Mouse (Mus musculus): ENCODE data around the gene Fbxw10. TPM values are rescaled to one million over a fixed set of nuclear protein-coding genes. Genes with fewer than 3 reads are reported as not detected.

Fbxw10 gene
- polyA plus RNA-seq (2012; rRNA removed) (0.08 TPM in 1 of 2 replicates, not detected in the other), polyA plus RNA-seq (2014; fragmentation: Nextera tagmentation; extraction: Ambion mirVana) (0.16 TPM in 1 of 2 replicates, not detected in the other)

- no peak for ATAC-seq (ENCODE audit: insufficient read depth)
- H3K9ac ChIP-seq (replicated peaks): no peak within 1 kb of the TSS
These were observed at the start of gene Fbxw10 for GRCm38 (mm10) chr11:62846961-62847654. Gene Fbxw10 (plus strand): TSS chr11:62847069.

GRCm38 (mm10) chr11:62804119-62804518 is 42.8 kb upstream of the Fbxw10 start:
- no peak for DNase-seq (ENCODE audit: low read depth in 3 of 3, low spot score in 3 of 3)
- no peaks in the 10 kb centered on the region for H3K4me1 ChIP-seq (replicated peaks; ENCODE audit: control insufficient read depth in 2 of 2, insufficient read depth in 2 of 2, low read length in 1 of 2)
- no peaks in the 10 kb centered on the region for H3K36me3 ChIP-seq (replicated peaks; ENCODE audit: control insufficient read depth, insufficient read depth, low read depth)
- no peaks in the 10 kb centered on the region for H3K9me3 ChIP-seq (ENCODE audit: control insufficient read depth, low read length)
- ATAC-seq (ENCODE audit: insufficient read depth): no peak
- H3K9ac ChIP-seq (replicated peaks): no peak overlapping the region
- H3K27ac ChIP-seq: no peak overlapping the region
- no peak for TF ChIP-seq CTCF (IDR thresholded peaks at IDR 0.05; ENCODE audit: low read depth)
- no peak for TF ChIP-seq EP300 (IDR thresholded peaks at IDR 0.05; ENCODE audit: low read depth)
- H3K4me2 ChIP-seq (ENCODE audit: low read depth): no peak overlapping the region
- 41% methylated on average over 13 of the region's 13 CpGs for WGBS (ENCODE audit: insufficient replicate concordance)
- H3K27me3 ChIP-seq (ENCODE audit: control insufficient read depth, insufficient read depth, low read length): no peaks in the 10 kb centered on the region
- no peak overlapping the region for H3K4me3 ChIP-seq (ENCODE audit: insufficient read depth in 1 of 2, low read depth in 2 of 2, low read length in 2 of 2)

More at GRCm38 (mm10) chr11:62846961-62847654, at the start of gene Fbxw10:
- H3K4me2 ChIP-seq (ENCODE audit: low read depth): peak within 1 kb of the TSS; percentile 30; the same call in 1 of the 2 replicates
- TF ChIP-seq EP300 (IDR thresholded peaks at IDR 0.05; ENCODE audit: low read depth): no peak
- no peak for TF ChIP-seq CTCF (IDR thresholded peaks at IDR 0.05; ENCODE audit: low read depth)
- no peaks in the 10 kb centered on the region for H3K9me3 ChIP-seq (ENCODE audit: control insufficient read depth, low read length)
- H3K27ac ChIP-seq: no peak within 1 kb of the TSS
- peaks cover 0 to 13% of the 10 kb centered on the region in 2 experiments; a peak in 3 of 4 replicates for H3K4me1 ChIP-seq (replicated peaks; ENCODE audit: control insufficient read depth in 2 of 2, insufficient read depth in 2 of 2, low read length in 1 of 2)
- WGBS (ENCODE audit: insufficient replicate concordance): 27% methylated on average over 12 of the region's 12 CpGs
- no peaks in the 10 kb centered on the region for H3K27me3 ChIP-seq (ENCODE audit: control insufficient read depth, insufficient read depth, low read length)
- no peak within 1 kb of the TSS for H3K4me3 ChIP-seq (ENCODE audit: insufficient read depth in 1 of 2, low read depth in 2 of 2, low read length in 2 of 2)
- H3K36me3 ChIP-seq (replicated peaks; ENCODE audit: control insufficient read depth, insufficient read depth, low read depth): no peaks in the 10 kb centered on the region
- no peak for DNase-seq (ENCODE audit: low read depth in 3 of 3, low spot score in 3 of 3)

- no peak overlapping the region for H3K27ac ChIP-seq
- H3K4me1 ChIP-seq (replicated peaks; ENCODE audit: control insufficient read depth in 2 of 2, insufficient read depth in 2 of 2, low read length in 1 of 2): no peaks in the 10 kb centered on the region
- 45% methylated on average over 2 of the region's 2 CpGs for WGBS (ENCODE audit: insufficient replicate concordance)
- DNase-seq (ENCODE audit: low read depth in 3 of 3, low spot score in 3 of 3): no peak
- no peak for ATAC-seq (ENCODE audit: insufficient read depth)
- TF ChIP-seq EP300 (IDR thresholded peaks at IDR 0.05; ENCODE audit: low read depth) (no peak), CTCF (IDR thresholded peaks at IDR 0.05; ENCODE audit: low read depth) (no peak)
- H3K36me3 ChIP-seq (replicated peaks; ENCODE audit: control insufficient read depth, insufficient read depth, low read depth): no peaks in the 10 kb centered on the region
- no peaks in the 10 kb centered on the region for H3K9me3 ChIP-seq (ENCODE audit: control insufficient read depth, low read length)
- H3K27me3 ChIP-seq (ENCODE audit: control insufficient read depth, insufficient read depth, low read length): no peaks in the 10 kb centered on the region
- no peak overlapping the region for H3K4me2 ChIP-seq (ENCODE audit: low read depth)
- no peak overlapping the region for H3K4me3 ChIP-seq (ENCODE audit: insufficient read depth in 1 of 2, low read depth in 2 of 2, low read length in 2 of 2)
- no peak overlapping the region for H3K9ac ChIP-seq (replicated peaks)
These were observed 38.9 kb upstream of the Fbxw10 start for GRCm38 (mm10) chr11:62807965-62808364.

DNA sequence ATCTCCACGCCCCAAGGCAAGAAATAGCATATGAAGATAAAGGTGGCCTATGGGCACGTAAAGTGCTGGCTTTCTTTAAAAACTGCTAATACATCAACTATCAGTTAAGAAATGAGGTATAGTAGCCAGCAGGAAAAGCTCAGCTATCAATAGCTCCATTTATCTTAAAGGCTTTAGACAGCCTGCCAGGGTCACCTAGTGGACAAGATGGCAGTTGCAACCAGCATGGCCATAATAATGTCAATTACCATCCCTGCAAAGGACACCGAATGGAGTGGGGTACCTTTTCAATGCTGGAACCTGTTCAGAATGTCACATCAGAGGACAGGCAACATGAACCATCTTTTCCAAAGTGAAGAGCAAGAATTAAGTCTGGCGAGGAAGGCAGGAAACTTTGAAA is 37.7 kb upstream of the Fbxw10 start:
- Histone ChIP-seq H3K27ac (no peak overlapping the region), H3K4me3 (ENCODE audit: insufficient read depth in 1 of 2, low read depth in 2 of 2, low read length in 2 of 2) (no peak overlapping the region), H3K4me2 (ENCODE audit: low read depth) (no peak overlapping the region), H3K27me3 (ENCODE audit: control insufficient read depth, insufficient read depth, low read length) (no peaks in the 10 kb centered on the region), H3K4me1 (replicated peaks; ENCODE audit: control insufficient read depth in 2 of 2, insufficient read depth in 2 of 2, low read length in 1 of 2) (no peaks in the 10 kb centered on the region), H3K9ac (replicated peaks) (no peak overlapping the region), H3K9me3 (ENCODE audit: control insufficient read depth, low read length) (no peaks in the 10 kb centered on the region), H3K36me3 (replicated peaks; ENCODE audit: control insufficient read depth, insufficient read depth, low read depth) (no peaks in the 10 kb centered on the region)
- TF ChIP-seq CTCF (IDR thresholded peaks at IDR 0.05; ENCODE audit: low read depth) (peak; percentile 57), EP300 (IDR thresholded peaks at IDR 0.05; ENCODE audit: low read depth) (no peak)
- DNase-seq (ENCODE audit: low read depth in 3 of 3, low spot score in 3 of 3) (no peak), ATAC-seq (ENCODE audit: insufficient read depth) (no peak)
- 53% methylated on average over 4 of the region's 4 CpGs for WGBS (ENCODE audit: insufficient replicate concordance)

DNA sequence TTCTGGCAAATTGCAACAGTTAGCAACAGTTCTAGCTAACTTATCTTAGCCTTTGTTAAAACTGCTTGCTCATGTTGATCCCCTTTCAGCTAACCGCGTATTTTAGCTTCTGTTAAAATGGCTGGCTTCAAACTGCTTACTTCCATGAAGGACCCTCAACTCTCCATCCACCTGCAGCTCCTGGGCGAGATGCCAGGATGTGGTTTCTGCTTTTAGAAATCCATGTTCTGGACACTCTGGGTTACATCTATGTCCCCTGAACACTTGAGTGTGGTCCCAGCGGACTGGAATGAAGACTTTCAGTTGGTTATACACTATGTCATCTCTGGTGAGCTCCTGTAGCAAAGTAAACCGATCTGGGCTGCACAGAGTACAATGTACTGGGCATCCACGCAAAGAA is 34.6 kb upstream of the Fbxw10 start:
- Histone ChIP-seq H3K9ac (replicated peaks) (no peak overlapping the region), H3K36me3 (replicated peaks; ENCODE audit: control insufficient read depth, insufficient read depth, low read depth) (no peaks in the 10 kb centered on the region), H3K4me1 (replicated peaks; ENCODE audit: control insufficient read depth in 2 of 2, insufficient read depth in 2 of 2, low read length in 1 of 2) (no peaks in the 10 kb centered on the region), H3K27ac (no peak overlapping the region), H3K9me3 (ENCODE audit: control insufficient read depth, low read length) (no peaks in the 10 kb centered on the region), H3K27me3 (ENCODE audit: control insufficient read depth, insufficient read depth, low read length) (no peaks in the 10 kb centered on the region), H3K4me2 (ENCODE audit: low read depth) (no peak overlapping the region), H3K4me3 (ENCODE audit: insufficient read depth in 1 of 2, low read depth in 2 of 2, low read length in 2 of 2) (no peak overlapping the region)
- 63% methylated on average over 6 of the region's 6 CpGs for WGBS (ENCODE audit: insufficient replicate concordance)
- ATAC-seq (ENCODE audit: insufficient read depth): no peak
- DNase-seq (ENCODE audit: low read depth in 3 of 3, low spot score in 3 of 3): no peak
- TF ChIP-seq CTCF (IDR thresholded peaks at IDR 0.05; ENCODE audit: low read depth) (no peak), EP300 (IDR thresholded peaks at IDR 0.05; ENCODE audit: low read depth) (no peak)

Data from liver, embryonic 14.5 days (tissue).